Mouse (Mus musculus) B cell, adult 2 months (primary cell): ENCODE data around the gene Pirb.
"Not testable (repeated sequence)": the region's sequence is repeated elsewhere in the genome, so short reads cannot be mapped to it uniquely, and the experiment has no call there.

Experiments used
- DNase-seq, 2 experiments: peaks; one replicate each; pipeline ENCODE4 v3.0.0; 2022

Pirb gene

DNA sequence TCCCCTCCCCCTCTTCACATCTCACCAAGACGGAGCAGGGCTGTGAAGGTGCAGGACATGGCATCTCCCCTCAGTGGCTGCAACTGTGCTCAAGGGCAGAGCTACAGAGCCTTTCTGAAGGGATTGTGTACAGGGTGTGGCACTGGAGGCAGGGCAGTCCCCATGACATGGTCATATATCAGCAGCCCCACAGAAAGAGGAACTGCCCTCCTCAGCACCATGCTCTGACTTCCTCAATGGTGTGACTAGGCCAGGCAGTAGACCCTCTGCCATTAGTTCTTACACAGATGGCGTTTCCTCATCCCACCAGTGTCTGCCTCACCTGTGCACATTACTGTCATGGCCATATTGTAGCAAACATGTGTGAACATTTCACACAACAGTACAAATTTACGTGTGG lies at the start of gene Pirb:
Pirb (minus strand) TSS at position 124 of the 400 bp plus-strand sequence.
- peak; percentile 40 to 56 for DNase-seq

GRCm38 (mm10) chr7:3732675-3733074 lies 12.5 kb upstream of the Pirb start:
- DNase-seq = not testable (repeated sequence)

GRCm38 (mm10) chr7:3725459-3725858 lies 5.3 kb upstream of the Pirb start:
- DNase-seq = not testable (repeated sequence)

- DNase-seq = no peak
Measured at GRCm38 (mm10) chr7:3715249-3715648, 4.9 kb downstream of the Pirb start.

GRCm38 (mm10) chr7:3712264-3712942 lies 7.8 kb downstream of the Pirb start:
- DNase-seq = no peak

DNA sequence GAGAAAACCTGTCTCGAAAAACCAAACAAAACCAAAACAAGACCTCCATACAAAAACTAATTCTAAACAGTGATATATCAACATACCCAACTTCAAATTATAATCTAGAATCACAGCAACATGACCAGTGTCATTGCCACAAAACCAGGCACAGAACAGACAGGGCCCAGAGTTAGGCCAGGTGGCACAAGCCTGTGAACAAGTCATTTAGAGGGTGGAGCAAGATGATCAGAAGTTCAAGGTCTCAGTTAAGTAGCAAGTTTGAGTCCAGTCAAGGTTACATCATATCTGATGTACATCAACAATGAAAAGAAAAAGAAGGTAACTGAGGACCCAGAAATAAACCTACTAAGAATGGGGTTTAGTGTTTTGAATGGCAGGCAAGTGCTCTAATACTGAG lies 11.2 kb downstream of the Pirb start:
- no peak for DNase-seq

DNA sequence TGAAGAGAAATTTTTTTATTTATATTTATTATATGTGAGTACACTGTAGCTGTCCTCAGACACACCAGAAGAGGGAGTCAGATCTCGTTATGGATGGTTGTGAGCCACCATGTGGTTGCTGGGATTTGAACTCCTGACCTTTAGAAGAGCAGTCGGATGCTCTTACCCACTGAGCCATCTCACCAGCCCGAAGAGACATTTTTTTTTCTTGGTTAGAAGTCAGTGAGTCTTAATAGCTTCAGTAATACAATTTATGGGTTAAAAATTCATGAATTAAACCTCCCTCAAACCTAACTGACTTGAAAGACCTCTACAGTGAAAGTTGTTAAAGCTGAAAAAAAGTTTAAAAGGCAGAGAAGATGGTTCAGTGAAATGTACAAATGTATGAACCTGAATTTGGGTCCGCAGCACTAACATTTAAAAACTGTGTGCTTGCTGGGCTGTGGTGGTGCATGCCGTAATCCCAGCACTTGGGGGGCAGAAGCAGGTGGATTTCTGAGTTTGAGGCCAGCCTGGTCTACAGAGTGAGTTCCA lies 11.7 kb downstream of the Pirb start:
- not testable (repeated sequence) for DNase-seq

DNA sequence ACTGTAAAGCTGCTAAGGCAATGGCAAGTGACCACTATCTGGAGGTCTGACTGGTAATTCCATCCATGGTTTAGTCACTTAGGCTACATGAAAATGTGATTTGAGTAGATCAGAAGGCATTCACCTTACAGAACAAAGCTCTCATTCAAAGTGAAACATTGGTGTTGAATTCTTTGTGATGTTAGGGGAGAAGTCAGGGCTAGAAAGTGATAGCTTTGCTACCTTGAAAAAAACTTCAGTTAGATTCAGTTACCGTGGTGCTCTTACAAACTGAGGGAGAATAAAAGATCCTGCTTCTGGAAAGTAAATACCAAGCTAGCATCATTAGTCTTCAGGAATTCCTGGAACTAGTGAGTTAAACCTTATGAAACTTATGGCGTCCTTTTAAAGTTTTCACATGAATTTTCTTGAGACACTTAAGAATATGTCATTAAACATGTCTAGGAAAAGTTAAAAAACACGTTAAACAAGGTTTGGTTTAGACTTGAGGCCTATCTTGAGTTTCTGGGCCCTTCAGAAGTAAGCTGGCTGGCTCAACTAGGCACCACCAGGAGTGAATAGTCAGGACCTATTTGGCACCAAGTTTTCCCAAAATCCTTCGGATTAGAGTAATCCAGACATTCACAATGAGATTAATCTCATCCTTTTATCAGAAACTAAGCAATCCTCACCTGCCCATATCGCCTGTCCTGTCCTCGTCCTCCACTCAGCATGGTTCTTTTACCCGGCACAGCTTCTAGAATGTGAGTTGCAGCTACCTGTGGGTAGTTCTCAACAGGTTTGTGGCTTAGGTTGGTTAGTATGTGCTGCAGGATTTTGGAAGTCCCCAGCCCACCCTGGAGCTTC lies 12.4 kb downstream of the Pirb start:
- DNase-seq = no peak

DNA sequence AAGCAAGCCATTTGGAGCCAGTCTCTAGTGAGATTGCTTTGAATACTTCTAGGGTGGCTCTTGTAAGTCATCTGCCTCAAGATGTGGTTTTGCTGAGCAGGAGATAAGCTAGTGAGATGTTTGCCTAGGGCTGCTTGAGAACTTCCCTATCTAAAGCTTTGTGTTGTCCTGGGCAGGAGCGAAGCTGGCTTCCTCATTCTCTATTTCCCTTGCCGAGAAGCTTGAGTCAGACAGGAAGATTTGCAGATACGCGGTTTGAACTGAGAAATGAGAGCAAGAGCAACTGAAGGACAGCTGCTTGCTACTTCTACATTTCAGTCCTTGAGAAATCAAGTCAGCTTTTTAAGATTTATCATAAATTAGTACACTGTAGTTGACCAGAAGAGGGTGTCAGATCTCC lies 13.2 kb downstream of the Pirb start:
- peak; percentile 40 to 49 for DNase-seq

DNA sequence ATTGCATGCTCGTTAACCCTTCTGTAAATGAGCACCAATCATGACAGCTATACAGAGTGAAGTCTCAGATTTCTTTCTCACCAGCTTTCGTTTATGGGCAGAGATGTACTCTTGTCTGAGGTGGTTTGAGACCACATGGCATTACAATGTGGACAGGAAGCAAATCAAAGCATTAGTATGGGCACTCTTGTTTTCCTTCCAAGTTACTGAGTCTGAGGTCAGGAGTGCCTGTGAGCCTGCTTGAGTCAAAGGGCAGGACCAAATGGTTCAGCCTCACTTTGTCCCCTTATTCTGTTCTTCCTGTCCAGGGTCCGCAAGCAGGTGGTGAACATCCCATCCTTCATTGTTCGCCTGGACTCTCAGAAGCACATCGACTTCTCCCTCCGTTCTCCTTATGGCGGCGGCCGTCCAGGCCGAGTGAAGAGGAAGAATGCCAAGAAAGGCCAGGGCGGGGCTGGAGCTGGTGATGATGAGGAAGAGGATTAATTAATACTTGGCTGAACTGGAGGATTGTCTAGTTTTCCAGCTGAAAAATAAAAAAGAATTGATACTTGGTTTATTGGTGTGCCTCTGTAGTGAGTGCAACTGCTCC lies 13.8 kb downstream of the Pirb start:
- no peak for DNase-seq

- no peak for DNase-seq
Measured at GRCm38 (mm10) chr7:3705911-3706310, 14.3 kb downstream of the Pirb start.

- not testable (repeated sequence) for DNase-seq
Measured at GRCm38 (mm10) chr7:3705461-3705860, 14.7 kb downstream of the Pirb start.

DNA sequence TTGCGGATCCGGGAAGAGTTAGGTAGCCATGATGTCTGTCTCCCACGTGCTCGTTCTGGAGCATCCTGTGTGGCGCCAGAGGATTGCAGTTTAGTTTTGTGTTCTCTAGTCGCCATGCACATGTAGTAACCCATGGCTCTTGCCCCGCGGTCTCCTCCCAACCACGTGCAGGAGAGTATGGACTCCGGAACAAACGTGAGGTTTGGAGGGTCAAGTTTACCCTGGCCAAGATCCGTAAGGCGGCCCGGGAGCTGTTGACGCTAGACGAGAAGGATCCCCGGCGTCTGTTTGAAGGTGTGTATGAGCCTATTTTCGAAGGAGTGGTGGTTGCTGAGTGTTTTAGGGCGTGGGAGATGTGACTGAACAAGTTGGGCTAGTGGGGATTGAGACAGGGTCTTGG lies 15.7 kb downstream of the Pirb start:
- DNase-seq = no peak

- peak; percentile 95 for DNase-seq
Measured at GRCm38 (mm10) chr7:3703879-3704441, 16.2 kb downstream of the Pirb start, which contains the start of gene Rps9. Gene Rps9, plus strand, starts transcription at chr7:3703993.

GRCm38 (mm10) chr7:3703148-3703878 lies 16.9 kb downstream of the Pirb start:
- DNase-seq = no peak

- no peak for DNase-seq
Measured at GRCm38 (mm10) chr7:3698471-3698870, 21.7 kb downstream of the Pirb start.

DNA sequence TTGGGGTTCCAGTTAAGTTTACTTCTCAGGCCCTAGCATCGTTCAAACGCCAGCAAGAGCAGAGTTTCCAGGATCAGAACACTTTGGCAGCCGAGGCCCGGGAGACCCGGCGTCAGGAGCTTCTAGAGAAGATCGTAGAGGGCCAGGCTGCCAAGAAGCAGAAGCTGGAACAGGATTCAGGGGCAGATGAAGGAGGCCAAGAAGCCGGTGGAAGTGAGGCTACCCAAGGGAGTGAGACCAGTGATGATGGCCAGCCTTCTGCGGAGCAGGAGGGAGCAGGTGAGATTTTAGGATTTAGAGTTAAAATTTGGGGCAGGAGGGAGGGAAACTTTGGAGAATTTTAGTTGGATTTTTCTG lies 25.3 kb downstream of the Pirb start:
- DNase-seq = not testable (repeated sequence)

DNA sequence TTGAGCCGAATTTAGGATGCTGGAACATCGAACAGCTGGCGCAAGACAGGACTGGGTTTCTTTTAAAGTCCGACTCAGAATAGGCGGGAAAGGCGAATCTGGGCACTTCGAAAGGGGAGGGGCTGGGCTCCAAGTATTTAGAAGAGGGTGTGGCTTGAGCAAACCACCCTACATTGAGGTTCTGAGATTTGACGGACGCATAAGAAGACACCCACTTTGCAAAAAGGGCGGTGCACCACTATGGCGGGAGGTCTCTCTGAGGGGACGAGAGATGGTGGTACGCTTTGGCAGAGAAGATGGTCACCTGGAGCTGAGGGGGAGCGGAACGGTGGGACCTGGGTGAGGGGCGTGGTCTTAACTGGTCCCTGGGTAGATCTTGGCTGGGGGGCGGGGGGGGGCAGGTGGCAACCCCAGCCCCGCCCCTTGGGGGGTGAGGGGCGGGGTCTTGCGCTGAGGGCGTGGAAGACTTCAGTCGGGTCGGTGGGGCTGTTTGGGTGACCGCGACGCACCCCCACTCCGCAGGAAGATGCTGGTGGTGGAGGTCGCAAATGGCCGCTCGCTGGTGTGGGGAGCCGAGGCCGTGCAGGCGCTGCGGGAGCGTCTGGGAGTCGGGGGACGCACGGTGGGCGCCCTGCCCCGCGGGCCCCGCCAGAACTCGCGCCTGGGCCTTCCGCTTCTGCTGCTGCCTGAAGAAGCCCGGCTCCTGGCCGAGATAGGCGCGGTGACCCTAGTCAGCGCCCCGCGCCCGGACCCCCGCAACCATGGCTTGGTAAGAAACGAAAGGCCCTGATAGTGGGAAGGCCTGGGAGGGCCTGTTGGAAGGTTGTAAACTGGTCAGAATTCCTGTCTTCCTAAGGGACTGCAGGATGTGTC lies 25.9 kb downstream of the Pirb start:
- DNase-seq = peak; percentile 76 to 79

DNA sequence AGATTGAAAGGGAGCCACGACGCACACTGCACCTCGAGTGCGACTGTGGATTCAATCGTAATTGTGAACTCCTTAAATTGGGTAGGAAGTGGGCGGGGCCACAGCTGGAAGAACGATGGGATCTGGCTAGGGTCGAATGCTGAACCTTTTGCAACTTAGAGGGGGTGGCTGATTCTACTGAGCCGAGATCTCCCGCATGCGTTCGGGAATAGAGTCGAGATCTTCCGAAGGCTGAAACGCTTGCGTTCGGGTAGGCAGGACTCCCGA lies 26.4 kb downstream of the Pirb start:
- DNase-seq = no peak

DNA sequence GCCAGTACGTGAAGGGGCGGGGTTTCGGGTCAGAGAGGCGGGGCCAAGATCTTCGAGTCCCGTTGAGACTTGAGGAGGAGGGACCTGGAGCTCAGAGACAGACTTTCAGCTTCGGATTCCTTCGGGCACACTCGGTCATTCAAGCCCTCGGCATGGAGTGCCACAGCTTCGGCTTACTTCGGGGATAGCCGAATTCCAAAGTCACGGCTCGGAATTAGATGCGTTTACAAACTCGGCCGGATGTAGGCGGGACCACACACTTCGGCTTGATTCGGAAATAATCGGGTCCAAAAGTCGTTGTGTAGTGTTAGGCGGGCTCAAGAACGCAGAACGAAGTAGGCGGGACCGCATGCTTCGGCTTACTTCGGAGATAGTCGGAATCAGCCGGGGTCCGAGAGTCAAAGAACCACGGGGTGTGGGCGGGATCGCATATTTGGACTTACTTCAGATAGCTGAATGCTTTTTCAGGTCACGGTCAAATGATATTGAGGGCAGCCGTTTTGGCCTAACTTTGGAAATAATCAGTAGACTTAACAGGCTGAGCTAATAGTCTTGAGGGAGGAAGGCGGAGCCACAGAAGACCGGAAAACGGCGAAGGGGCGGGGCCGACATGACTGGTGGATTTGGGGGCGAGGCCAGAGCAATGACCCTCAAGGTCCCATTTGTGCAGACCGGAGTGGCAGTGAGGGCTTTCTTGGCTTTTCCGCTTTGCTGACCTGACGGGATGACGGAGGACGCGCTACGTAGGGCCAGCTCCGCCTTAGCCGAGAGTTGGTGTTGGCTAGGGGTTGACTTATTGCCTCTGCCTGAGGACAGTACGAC lies 27.0 kb downstream of the Pirb start, which contains the start of gene Mboat7:
Mboat7 (minus strand) TSS at position 537 of the 822 bp plus-strand sequence.
- DNase-seq = peak; percentile 98 to 99
